8 mouse cellular contexts compared by ENCODE assay signal in the genomic region with DNA sequence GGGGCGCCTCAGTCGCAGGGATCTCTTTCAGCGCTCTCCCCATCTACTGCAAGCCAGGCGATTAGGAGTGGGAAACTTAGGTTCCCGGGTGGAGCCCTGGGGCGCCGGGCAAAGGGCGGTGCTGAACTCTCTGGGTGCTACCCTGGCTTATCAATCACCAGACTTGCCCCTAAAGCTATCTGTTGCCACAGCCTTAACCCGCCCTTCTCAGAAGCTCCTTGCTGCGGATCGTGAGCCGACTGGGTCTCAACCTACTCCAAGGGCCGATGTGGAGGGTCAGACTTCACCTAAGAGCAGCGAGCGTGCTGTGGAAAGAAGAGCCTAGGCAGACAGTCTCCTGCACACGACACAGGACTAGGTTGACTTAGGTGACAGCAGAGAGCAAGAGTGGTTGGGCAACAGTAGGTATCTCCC. TPM values are rescaled to one million over a fixed set of nuclear protein-coding genes. Genes with fewer than 3 reads are reported as not detected.
DNase-seq lines count a peak whose midpoint lies in the region; ATAC-seq and TF ChIP-seq lines count a peak whose summit lies in the region.

No protein-coding gene starts in this region.

- peak overlapping the region; percentile 72 for H3K9ac ChIP-seq in forebrain, embryonic 14.5 days (ENCODE audit: low read length)
- H3K9ac ChIP-seq in kidney, embryonic 15.5 days = peak overlapping the region; percentile 73
- H3K9ac ChIP-seq in midbrain, embryonic 14.5 days (replicated peaks; ENCODE audit: low read length) = peak overlapping the region; percentile 70; the same call in 1 of the 2 replicates

- WGBS in forebrain, embryonic 14.5 days = under 1% methylated on average over 16 of the region's 16 CpGs
- 0% methylated on average over 16 of the region's 16 CpGs for WGBS in kidney, embryonic 15.5 days
- under 1% methylated on average over 16 of the region's 16 CpGs for WGBS in midbrain, embryonic 14.5 days

- peak; percentile 14; the same call in 1 of the 2 replicates for ATAC-seq in forebrain, embryonic 14.5 days
- ATAC-seq in kidney, embryonic 15.5 days (replicated peaks; ENCODE audit: low FRiP score) = peak; percentile 65
- ATAC-seq in midbrain, embryonic 14.5 days (ENCODE audit: low FRiP score, low TSS enrichment) = peak; percentile 9; the same call in 1 of the 2 replicates
- ATAC-seq in inflammation-experienced regulatory T-cells, adult 6 months = no peak

- H3K9me3 ChIP-seq in forebrain, embryonic 14.5 days (replicated peaks; ENCODE audit: control insufficient read depth, low read length) = no peaks in the 10 kb centered on the region
- H3K9me3 ChIP-seq in kidney, embryonic 15.5 days (replicated peaks) = no peaks in the 10 kb centered on the region
- H3K9me3 ChIP-seq in midbrain, embryonic 14.5 days (ENCODE audit: control insufficient read depth, low read length) = no peaks in the 10 kb centered on the region

- H3K36me3 ChIP-seq in forebrain, embryonic 14.5 days (ENCODE audit: control insufficient read depth, insufficient read depth, low read length) = peaks cover 36% of the 10 kb centered on the region
- peaks cover 28% of the 10 kb centered on the region for H3K36me3 ChIP-seq in kidney, embryonic 15.5 days
- peaks cover 54% of the 10 kb centered on the region for H3K36me3 ChIP-seq in midbrain, embryonic 14.5 days (ENCODE audit: control insufficient read depth, insufficient read depth, low read length)

- peak overlapping the region; percentile 92 for H3K27ac ChIP-seq in gastrocnemius, adult 2 months
- peak overlapping the region; percentile 0 for H3K27ac ChIP-seq in forebrain, embryonic 14.5 days (ENCODE audit: low read depth, low read length)
- H3K27ac ChIP-seq in kidney, embryonic 15.5 days = peak overlapping the region; percentile 80
- peak overlapping the region; percentile 67; the same call in 1 of the 2 replicates for H3K27ac ChIP-seq in midbrain, embryonic 14.5 days (replicated peaks; ENCODE audit: low read depth, low read length)

- no peak for TF ChIP-seq CTCF in gastrocnemius, adult 2 months (IDR thresholded peaks at IDR 0.05)

- H3K4me1 ChIP-seq in forebrain, embryonic 14.5 days (ENCODE audit: control insufficient read depth, insufficient read depth, low read length) = peaks cover 6% of the 10 kb centered on the region
- peaks cover 35% of the 10 kb centered on the region for H3K4me1 ChIP-seq in kidney, embryonic 15.5 days
- peaks cover 11% of the 10 kb centered on the region; the same call in 1 of the 2 replicates for H3K4me1 ChIP-seq in midbrain, embryonic 14.5 days (ENCODE audit: control insufficient read depth, insufficient read depth, low read length)

- peak overlapping the region; percentile 96 for H3K4me3 ChIP-seq in gastrocnemius, adult 2 months
- H3K4me3 ChIP-seq in forebrain, embryonic 14.5 days (ENCODE audit: low read depth, low read length) = peak overlapping the region; percentile 57
- H3K4me3 ChIP-seq in kidney, embryonic 15.5 days (replicated peaks) = peak overlapping the region; percentile 62
- peak overlapping the region; percentile 53 for H3K4me3 ChIP-seq in midbrain, embryonic 14.5 days (replicated peaks; ENCODE audit: low read depth, low read length)

- intact Hi-C loops in gastrocnemius, adult 2 months (cut with DNase I) = loop anchor here (1.0 to 10.0 kb wide), 4 partner anchors 42 to 320 kb away; no protein-coding TSS in a partner anchor

- DNase-seq in gastrocnemius, adult 2 months = no peak
- DNase-seq in gastrocnemius, postnatal 10 days = no peak
- peak; percentile 73 for DNase-seq in MEL-GATA-1-ER (ENCODE audit: extremely low read depth, low read depth)
- no peak for DNase-seq in forebrain, embryonic 14.5 days (ENCODE audit: low spot score)
- DNase-seq in midbrain, embryonic 14.5 days = peak; percentile 31
- DNase-seq in gastrocnemius, postnatal 25 days = no peak

- H3K4me2 ChIP-seq in forebrain, embryonic 14.5 days (ENCODE audit: low read length) = peak overlapping the region; percentile 97
- H3K4me2 ChIP-seq in kidney, embryonic 15.5 days = peak overlapping the region; percentile 96
- H3K4me2 ChIP-seq in midbrain, embryonic 14.5 days (ENCODE audit: low read length) = peak overlapping the region; percentile 90

- H3K27me3 ChIP-seq in forebrain, embryonic 14.5 days (replicated peaks; ENCODE audit: control insufficient read depth, insufficient read depth, low read length) = no peaks in the 10 kb centered on the region
- no peaks in the 10 kb centered on the region for H3K27me3 ChIP-seq in kidney, embryonic 15.5 days
- no peaks in the 10 kb centered on the region for H3K27me3 ChIP-seq in midbrain, embryonic 14.5 days (ENCODE audit: control insufficient read depth, insufficient read depth, low read length)

RNA-seq across cellular contexts. Expression of a gene that starts 0.6 kb away (rescaled TPM):
- 10 to 100 TPM; 30.6 to 33.4 TPM for total RNA-seq in gastrocnemius, adult 2 months (2021)
- 10 to 100 TPM; 33.9 to 36.6 TPM for total RNA-seq in gastrocnemius, postnatal 10 days (2021)
- 39.1 and 43.0 TPM in 2 replicates for polyA plus RNA-seq in forebrain, embryonic 14.5 days (2014; fragmentation: Nextera tagmentation; extraction: Ambion mirVana)
- polyA plus RNA-seq in kidney, embryonic 15.5 days (2015; fragmentation: Nextera tagmentation; extraction: Ambion mirVana) = 67.7 and 76.6 TPM in 2 replicates
- 38.0 and 43.8 TPM in 2 replicates for polyA plus RNA-seq in midbrain, embryonic 14.5 days (2014; fragmentation: Nextera tagmentation; extraction: Ambion mirVana)
- polyA plus RNA-seq in inflammation-experienced regulatory T-cells, adult 6 months (2017; shearing (Covaris generic)) = 10 to 100 TPM; 35.3 to 52.6 (median 45.0) TPM
- total RNA-seq in gastrocnemius, postnatal 25 days (2021) = 10 to 100 TPM; 32.9 to 34.4 TPM

RNA-seq across cellular contexts. Expression of a gene that starts 11.9 kb away (rescaled TPM):
- 100 to 1,000 TPM; 128 to 157 TPM for total RNA-seq in gastrocnemius, adult 2 months (2021)
- 100 to 1,000 TPM; 153 to 172 TPM for total RNA-seq in gastrocnemius, postnatal 10 days (2021)
- polyA plus RNA-seq in forebrain, embryonic 14.5 days (2014; fragmentation: Nextera tagmentation; extraction: Ambion mirVana) = 37.5 and 42.7 TPM in 2 replicates
- 25.2 and 33.4 TPM in 2 replicates for polyA plus RNA-seq in kidney, embryonic 15.5 days (2015; fragmentation: Nextera tagmentation; extraction: Ambion mirVana)
- polyA plus RNA-seq in midbrain, embryonic 14.5 days (2014; fragmentation: Nextera tagmentation; extraction: Ambion mirVana) = 54.8 and 56.2 TPM in 2 replicates
- polyA plus RNA-seq in inflammation-experienced regulatory T-cells, adult 6 months (2017; shearing (Covaris generic)) = 10 to 100 TPM; 36.0 to 83.5 (median 66.3) TPM
- 100 to 1,000 TPM; 163 to 169 TPM for total RNA-seq in gastrocnemius, postnatal 25 days (2021)

RNA-seq across cellular contexts. Expression of a gene that starts 14.8 kb away (rescaled TPM):
- total RNA-seq in gastrocnemius, adult 2 months (2021) = not detected
- under 1 TPM in 1 of 2 experiments, not detected in 1; 0.11 TPM for total RNA-seq in gastrocnemius, postnatal 10 days (2021)
- polyA plus RNA-seq in forebrain, embryonic 14.5 days (2014; fragmentation: Nextera tagmentation; extraction: Ambion mirVana) = not detected in 2 replicates
- 0.45 and 0.55 TPM in 2 replicates for polyA plus RNA-seq in kidney, embryonic 15.5 days (2015; fragmentation: Nextera tagmentation; extraction: Ambion mirVana)
- polyA plus RNA-seq in midbrain, embryonic 14.5 days (2014; fragmentation: Nextera tagmentation; extraction: Ambion mirVana) = not detected in 2 replicates
- under 1 TPM in 2 of 3 experiments, not detected in 1; 0.67 to 0.87 TPM for polyA plus RNA-seq in inflammation-experienced regulatory T-cells, adult 6 months (2017; shearing (Covaris generic))
- not detected for total RNA-seq in gastrocnemius, postnatal 25 days (2021)

RNA-seq across cellular contexts. Expression of a gene that starts 42.0 kb away (rescaled TPM):
- 1 to 10 TPM; 1.5 to 3.1 TPM for total RNA-seq in gastrocnemius, adult 2 months (2021)
- total RNA-seq in gastrocnemius, postnatal 10 days (2021) = 1 to 10 TPM; 2.6 to 3.6 TPM
- 2.2 and 2.3 TPM in 2 replicates for polyA plus RNA-seq in forebrain, embryonic 14.5 days (2014; fragmentation: Nextera tagmentation; extraction: Ambion mirVana)
- 2.2 and 2.7 TPM in 2 replicates for polyA plus RNA-seq in kidney, embryonic 15.5 days (2015; fragmentation: Nextera tagmentation; extraction: Ambion mirVana)
- 2.4 and 3.5 TPM in 2 replicates for polyA plus RNA-seq in midbrain, embryonic 14.5 days (2014; fragmentation: Nextera tagmentation; extraction: Ambion mirVana)
- 1 to 10 TPM in 2 of 3 experiments, under 1 TPM in 1; 0.69 to 3.9 (median 1.9) TPM for polyA plus RNA-seq in inflammation-experienced regulatory T-cells, adult 6 months (2017; shearing (Covaris generic))
- total RNA-seq in gastrocnemius, postnatal 25 days (2021) = 1 to 10 TPM; 1.9 to 2.4 TPM

RNA-seq across cellular contexts. Expression of a gene that starts 46.0 kb away (rescaled TPM):
- 1 to 10 TPM; 3.3 to 6.3 TPM for total RNA-seq in gastrocnemius, adult 2 months (2021)
- 10 to 100 TPM in 1 of 2 experiments, 1 to 10 TPM in 1; 8.6 to 10.6 TPM for total RNA-seq in gastrocnemius, postnatal 10 days (2021)
- 18.5 and 20.0 TPM in 2 replicates for polyA plus RNA-seq in forebrain, embryonic 14.5 days (2014; fragmentation: Nextera tagmentation; extraction: Ambion mirVana)
- 25.9 and 30.3 TPM in 2 replicates for polyA plus RNA-seq in kidney, embryonic 15.5 days (2015; fragmentation: Nextera tagmentation; extraction: Ambion mirVana)
- 14.0 and 16.7 TPM in 2 replicates for polyA plus RNA-seq in midbrain, embryonic 14.5 days (2014; fragmentation: Nextera tagmentation; extraction: Ambion mirVana)
- polyA plus RNA-seq in inflammation-experienced regulatory T-cells, adult 6 months (2017; shearing (Covaris generic)) = 10 to 100 TPM; 15.2 to 19.6 (median 18.4) TPM
- total RNA-seq in gastrocnemius, postnatal 25 days (2021) = 1 to 10 TPM; 6.0 to 6.2 TPM

Comparison
In these comparisons a context has a peak if more than half of its experiments do, and no peak if none do; other contexts are left out.
1. DNase-seq: peak in MEL-GATA-1-ER (single experiment) and midbrain, embryonic 14.5 days (single experiment); none in gastrocnemius, adult 2 months (single experiment), gastrocnemius, postnatal 10 days (single experiment), forebrain, embryonic 14.5 days (single experiment) and gastrocnemius, postnatal 25 days (single experiment).
2. H3K27ac ChIP-seq: peak in every context shown above with its lines; median percentile 92 in gastrocnemius, adult 2 months; 80 in kidney, embryonic 15.5 days; 67 in midbrain, embryonic 14.5 days; 0 in forebrain, embryonic 14.5 days.
3. Peak in every context shown above with its lines, with median percentiles within 50 percentile points of each other: H3K4me3 ChIP-seq, H3K4me2 ChIP-seq and H3K9ac ChIP-seq.